In the genomic region with DNA sequence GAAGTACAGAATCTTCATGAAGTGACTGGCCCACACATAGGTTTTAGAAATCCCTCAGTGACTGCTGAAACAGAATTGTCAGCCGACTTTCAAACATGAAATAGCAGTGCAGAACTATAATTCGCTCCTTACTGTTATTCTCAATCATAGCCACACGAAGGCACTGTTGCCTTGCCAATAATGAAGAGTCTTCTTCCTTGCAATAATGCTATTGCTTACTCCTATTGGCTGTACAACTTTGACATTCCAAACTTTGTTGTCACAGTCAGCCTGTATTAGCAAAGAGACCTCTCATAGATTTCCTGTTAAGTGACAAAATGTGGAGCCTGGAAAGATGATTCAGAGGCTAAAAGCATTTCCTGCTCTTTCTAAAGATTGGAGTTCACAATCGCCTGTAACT, we compare ENCODE assay signal across 10 mouse cellular contexts. TPM values are rescaled to one million over a fixed set of nuclear protein-coding genes. Genes with fewer than 3 reads are reported as not detected.
DNase-seq lines count a peak whose midpoint lies in the region; ATAC-seq and TF ChIP-seq lines count a peak whose summit lies in the region.
"Had no signal": no experiment of that assay in that cellular context is flagged by ENCODE, and none has a peak within 500 bp of the region (broad histone marks: within the 10 kb centered on the region; RNA-seq: fewer than 3 reads in every experiment).

No protein-coding gene starts in this region.

- no peak overlapping the region for H3K9ac ChIP-seq in heart, postnatal 0 days (replicated peaks; ENCODE audit: low read depth, low read length)
- no peak overlapping the region for H3K9ac ChIP-seq in heart, embryonic 11.5 days (ENCODE audit: low read depth, low read length)
- H3K9ac ChIP-seq in midbrain, embryonic 15.5 days: no peak overlapping the region
- H3K9ac ChIP-seq: hindbrain, embryonic 15.5 days; liver, embryonic 14.5 days had no signal

- TF ChIP-seq EP300 in heart, postnatal 0 days (IDR thresholded peaks at IDR 0.05; ENCODE audit: low read depth): no peak

- H3K4me3 ChIP-seq in heart, postnatal 0 days (ENCODE audit: low read depth, low read length): no peak overlapping the region
- no peak overlapping the region for H3K4me3 ChIP-seq in heart, embryonic 11.5 days (ENCODE audit: low read depth, low read length)
- H3K4me3 ChIP-seq in midbrain, embryonic 15.5 days: no peak overlapping the region
- no peak overlapping the region for H3K4me3 ChIP-seq in midbrain, embryonic 10.5 days
- H3K4me3 ChIP-seq: hindbrain, embryonic 15.5 days had no signal

- peak; percentile 14 for DNase-seq in heart, postnatal 0 days (ENCODE audit: low spot score)
- no peak for DNase-seq in midbrain, embryonic 10.5 days (ENCODE audit: low spot score)
- DNase-seq in embryo, embryonic 11 days: peak; percentile 7
- DNase-seq in retina, embryonic 14.5 days (ENCODE audit: low spot score): peak; percentile 50
- DNase-seq in thymus, postnatal 25 days: no peak
- no peak for DNase-seq in gastrocnemius, postnatal 25 days

- no peak overlapping the region for H3K27ac ChIP-seq in heart, postnatal 0 days (ENCODE audit: low read depth)
- no peak overlapping the region for H3K27ac ChIP-seq in heart, embryonic 11.5 days (ENCODE audit: low read depth, low read length)
- no peak overlapping the region for H3K27ac ChIP-seq in midbrain, embryonic 15.5 days
- H3K27ac ChIP-seq in midbrain, embryonic 10.5 days (replicated peaks): no peak overlapping the region
- H3K27ac ChIP-seq: hindbrain, embryonic 15.5 days; liver, embryonic 14.5 days had no signal

- no peaks in the 10 kb centered on the region for H3K36me3 ChIP-seq in heart, postnatal 0 days (replicated peaks; ENCODE audit: control insufficient read depth, insufficient read depth, low read length)
- H3K36me3 ChIP-seq in heart, embryonic 11.5 days (ENCODE audit: control insufficient read depth, insufficient read depth, low read length): no peaks in the 10 kb centered on the region
- no peaks in the 10 kb centered on the region for H3K36me3 ChIP-seq in midbrain, embryonic 15.5 days (replicated peaks)
- H3K36me3 ChIP-seq in midbrain, embryonic 10.5 days: no peaks in the 10 kb centered on the region
- H3K36me3 ChIP-seq: hindbrain, embryonic 15.5 days had no signal

- ATAC-seq in heart, postnatal 0 days (ENCODE audit: insufficient read depth, low read depth): peak; percentile 39; the same call in 1 of the 2 replicates
- no peak for ATAC-seq in heart, embryonic 11.5 days (replicated peaks; ENCODE audit: insufficient number of reproducible peaks, low FRiP score, low TSS enrichment)
- ATAC-seq in midbrain, embryonic 15.5 days (replicated peaks): 0 out of 2 replicates have a peak, but pooled peaks have one; percentile 52

- H3K4me1 ChIP-seq in heart, postnatal 0 days (ENCODE audit: control insufficient read depth, insufficient read depth): no peaks in the 10 kb centered on the region
- no peaks in the 10 kb centered on the region for H3K4me1 ChIP-seq in heart, embryonic 11.5 days (ENCODE audit: control insufficient read depth, insufficient read depth, low read length)
- H3K4me1 ChIP-seq in midbrain, embryonic 15.5 days: no peaks in the 10 kb centered on the region
- no peaks in the 10 kb centered on the region for H3K4me1 ChIP-seq in midbrain, embryonic 10.5 days
- H3K4me1 ChIP-seq: hindbrain, embryonic 15.5 days had no signal

- 28% methylated on average over 4 of the region's 4 CpGs for WGBS in heart, postnatal 0 days
- 41% methylated on average over 4 of the region's 4 CpGs for WGBS in heart, embryonic 11.5 days (ENCODE audit: insufficient replicate concordance)
- 59% methylated on average over 4 of the region's 4 CpGs for WGBS in midbrain, embryonic 15.5 days
- 59% methylated on average over 4 of the region's 4 CpGs for WGBS in midbrain, embryonic 10.5 days

- H3K4me2 ChIP-seq in heart, postnatal 0 days (ENCODE audit: low read depth, low read length): no peak overlapping the region
- H3K4me2 ChIP-seq in heart, embryonic 11.5 days: no peak overlapping the region
- no peak overlapping the region for H3K4me2 ChIP-seq in midbrain, embryonic 15.5 days
- H3K4me2 ChIP-seq: hindbrain, embryonic 15.5 days had no signal

- H3K27me3 ChIP-seq in heart, postnatal 0 days (ENCODE audit: control insufficient read depth, insufficient read depth, low read length): no peaks in the 10 kb centered on the region
- no peaks in the 10 kb centered on the region for H3K27me3 ChIP-seq in heart, embryonic 11.5 days (ENCODE audit: control insufficient read depth, insufficient read depth, low read length)
- no peaks in the 10 kb centered on the region for H3K27me3 ChIP-seq in midbrain, embryonic 15.5 days (replicated peaks)
- H3K27me3 ChIP-seq in midbrain, embryonic 10.5 days (ENCODE audit: low read depth, poor library complexity, severe bottlenecking): no peaks in the 10 kb centered on the region
- H3K27me3 ChIP-seq: hindbrain, embryonic 15.5 days had no signal

- no peaks in the 10 kb centered on the region for H3K9me3 ChIP-seq in heart, postnatal 0 days (replicated peaks; ENCODE audit: control insufficient read depth, low read length)
- H3K9me3 ChIP-seq in heart, embryonic 11.5 days (replicated peaks; ENCODE audit: control insufficient read depth, low read length): no peaks in the 10 kb centered on the region
- H3K9me3 ChIP-seq in midbrain, embryonic 15.5 days: no peaks in the 10 kb centered on the region
- no peaks in the 10 kb centered on the region for H3K9me3 ChIP-seq in midbrain, embryonic 10.5 days (replicated peaks)
- H3K9me3 ChIP-seq: hindbrain, embryonic 15.5 days had no signal

- peak; percentile 71 for TF ChIP-seq CTCF in heart, postnatal 0 days (IDR thresholded peaks at IDR 0.05; ENCODE audit: low read depth)

RNA-seq across cellular contexts. Expression of a gene that starts 7.3 kb away (rescaled TPM):
- not detected in 2 replicates for total RNA-seq in heart, postnatal 0 days (2014; rRNA removed; ENCODE audit: low replicate concordance)
- not detected in 2 replicates for polyA plus RNA-seq in heart, postnatal 0 days (2015; fragmentation: Nextera tagmentation; extraction: Ambion mirVana)
- polyA plus RNA-seq in heart, embryonic 11.5 days (2014; fragmentation: Nextera tagmentation; extraction: Ambion mirVana): not detected in 2 replicates
- not detected in 2 replicates for polyA plus RNA-seq in midbrain, embryonic 15.5 days (2015; fragmentation: Nextera tagmentation; extraction: Ambion mirVana)
- polyA plus RNA-seq in midbrain, embryonic 10.5 days (2016; fragmentation: Nextera tagmentation; extraction: Ambion mirVana): not detected in 2 replicates
- total RNA-seq in gastrocnemius, postnatal 25 days (2021): not detected
- polyA plus RNA-seq: hindbrain, embryonic 15.5 days; liver, embryonic 14.5 days had no signal

RNA-seq across cellular contexts. Expression of a gene that starts 15.0 kb away (rescaled TPM):
- total RNA-seq in heart, postnatal 0 days (2014; rRNA removed; ENCODE audit: low replicate concordance): not detected in 2 replicates
- not detected in 2 replicates for polyA plus RNA-seq in heart, postnatal 0 days (2015; fragmentation: Nextera tagmentation; extraction: Ambion mirVana)
- polyA plus RNA-seq in heart, embryonic 11.5 days (2014; fragmentation: Nextera tagmentation; extraction: Ambion mirVana): not detected in 2 replicates
- polyA plus RNA-seq in midbrain, embryonic 15.5 days (2015; fragmentation: Nextera tagmentation; extraction: Ambion mirVana): not detected in 2 replicates
- polyA plus RNA-seq in midbrain, embryonic 10.5 days (2016; fragmentation: Nextera tagmentation; extraction: Ambion mirVana): not detected in 2 replicates
- not detected for total RNA-seq in gastrocnemius, postnatal 25 days (2021)
- polyA plus RNA-seq: hindbrain, embryonic 15.5 days; liver, embryonic 14.5 days had no signal

RNA-seq across cellular contexts. Expression of a gene that starts 24.0 kb away (rescaled TPM):
- total RNA-seq in heart, postnatal 0 days (2014; rRNA removed; ENCODE audit: low replicate concordance): not detected in 2 replicates
- polyA plus RNA-seq in heart, postnatal 0 days (2015; fragmentation: Nextera tagmentation; extraction: Ambion mirVana): not detected in 2 replicates
- polyA plus RNA-seq in heart, embryonic 11.5 days (2014; fragmentation: Nextera tagmentation; extraction: Ambion mirVana): not detected in 2 replicates
- polyA plus RNA-seq in midbrain, embryonic 15.5 days (2015; fragmentation: Nextera tagmentation; extraction: Ambion mirVana): not detected in 2 replicates
- polyA plus RNA-seq in midbrain, embryonic 10.5 days (2016; fragmentation: Nextera tagmentation; extraction: Ambion mirVana): not detected in 2 replicates
- total RNA-seq in gastrocnemius, postnatal 25 days (2021): not detected
- polyA plus RNA-seq: hindbrain, embryonic 15.5 days; liver, embryonic 14.5 days had no signal

RNA-seq across cellular contexts. Expression of a gene that starts 36.5 kb away (rescaled TPM):
- total RNA-seq in heart, postnatal 0 days (2014; rRNA removed; ENCODE audit: low replicate concordance): not detected in 2 replicates
- not detected in 2 replicates for polyA plus RNA-seq in heart, postnatal 0 days (2015; fragmentation: Nextera tagmentation; extraction: Ambion mirVana)
- polyA plus RNA-seq in heart, embryonic 11.5 days (2014; fragmentation: Nextera tagmentation; extraction: Ambion mirVana): not detected in 2 replicates
- polyA plus RNA-seq in midbrain, embryonic 15.5 days (2015; fragmentation: Nextera tagmentation; extraction: Ambion mirVana): not detected in 2 replicates
- polyA plus RNA-seq in midbrain, embryonic 10.5 days (2016; fragmentation: Nextera tagmentation; extraction: Ambion mirVana): not detected in 2 replicates
- not detected for total RNA-seq in gastrocnemius, postnatal 25 days (2021)
- polyA plus RNA-seq: hindbrain, embryonic 15.5 days; liver, embryonic 14.5 days had no signal

RNA-seq across cellular contexts. Expression of a gene that starts 54.1 kb away (rescaled TPM):
- total RNA-seq in heart, postnatal 0 days (2014; rRNA removed; ENCODE audit: low replicate concordance): not detected in 2 replicates
- not detected in 2 replicates for polyA plus RNA-seq in heart, postnatal 0 days (2015; fragmentation: Nextera tagmentation; extraction: Ambion mirVana)
- polyA plus RNA-seq in heart, embryonic 11.5 days (2014; fragmentation: Nextera tagmentation; extraction: Ambion mirVana): not detected in 2 replicates
- polyA plus RNA-seq in midbrain, embryonic 15.5 days (2015; fragmentation: Nextera tagmentation; extraction: Ambion mirVana): not detected in 2 replicates
- polyA plus RNA-seq in midbrain, embryonic 10.5 days (2016; fragmentation: Nextera tagmentation; extraction: Ambion mirVana): not detected in 2 replicates
- total RNA-seq in gastrocnemius, postnatal 25 days (2021): not detected
- polyA plus RNA-seq: hindbrain, embryonic 15.5 days; liver, embryonic 14.5 days had no signal

Comparison
In these comparisons a context has a peak if more than half of its experiments do, and no peak if none do; other contexts are left out.
1. DNase-seq: peak in heart, postnatal 0 days (single experiment), embryo, embryonic 11 days (single experiment) and retina, embryonic 14.5 days (single experiment); none in midbrain, embryonic 10.5 days (single experiment), thymus, postnatal 25 days (single experiment) and gastrocnemius, postnatal 25 days (single experiment).